8 mouse cellular contexts compared by ENCODE assay signal in the genomic region with DNA sequence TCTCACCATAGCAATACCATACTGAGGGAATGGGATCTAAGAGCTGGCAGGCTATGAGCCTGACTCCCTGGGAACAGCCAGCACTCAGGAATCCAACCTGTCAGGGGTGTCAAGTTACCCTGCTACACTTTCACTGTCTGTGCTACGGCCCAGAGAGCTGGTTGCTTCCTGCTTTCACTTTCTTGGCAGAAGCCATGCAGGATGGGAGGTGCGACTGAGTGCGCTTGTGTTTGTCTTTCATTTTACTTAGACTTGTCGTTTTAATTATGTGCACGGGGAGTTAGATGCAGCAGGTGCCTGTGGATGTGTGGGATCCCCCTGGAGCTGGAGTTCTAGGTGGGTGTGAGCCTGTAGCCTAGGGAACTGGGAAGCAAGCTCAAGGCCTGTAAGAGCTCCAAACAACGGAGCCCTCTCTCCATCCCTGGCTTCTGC. TPM values are rescaled to one million over a fixed set of nuclear protein-coding genes. Genes with fewer than 3 reads are reported as not detected.
DNase-seq lines count a peak whose midpoint lies in the region; ATAC-seq and TF ChIP-seq lines count a peak whose summit lies in the region.

No protein-coding gene starts in this region.

- H3K4me2 ChIP-seq in heart, embryonic 14.5 days (ENCODE audit: low read length): peak overlapping the region; percentile 57
- H3K4me2 ChIP-seq in limb, embryonic 12.5 days: peak overlapping the region; percentile 26

- DNase-seq in heart, adult 18-20 months: peak; percentile 23 to 43
- no peak for DNase-seq in heart, postnatal 25 days (ENCODE audit: low spot score)
- no peak for DNase-seq in Patski (ENCODE audit: low read depth, low spot score)
- peak; percentile 50 for DNase-seq in thymus, postnatal 14 days
- no peak for DNase-seq in left cerebral cortex, adult 18-20 months (ENCODE audit: low spot score in 2 of 2)
- no peak for DNase-seq in gastrocnemius, adult 8-10 months (ENCODE audit: low spot score in 2 of 2)

- intact Hi-C loops in heart, postnatal 25 days (cut with DNase I): no loop called here

- peak overlapping the region; percentile 41; the same call in 1 of the 2 replicates for H3K9ac ChIP-seq in heart, embryonic 14.5 days (ENCODE audit: low read length)
- peak overlapping the region; percentile 12; the same call in 1 of the 2 replicates for H3K9ac ChIP-seq in limb, embryonic 12.5 days (replicated peaks)

- CTCF ChIA-PET in Patski (lab: Charles Lee): interaction anchor here (0.8 kb wide), 1 partner anchor 26 kb away, joined by 3 read pairs; a partner anchor contains a TSS

- in situ Hi-C loops in Patski (cut with MboI; ENCODE audit: low pct_unique_long_range_greater_than_20kb): no loop called here

- peaks cover 17 to 36% of the 10 kb centered on the region in 2 experiments for H3K4me1 ChIP-seq in heart, embryonic 14.5 days (ENCODE audit: control insufficient read depth in 2 of 2, insufficient read depth in 2 of 2, low read length in 2 of 2)
- H3K4me1 ChIP-seq in limb, embryonic 12.5 days (replicated peaks): peaks cover 27% of the 10 kb centered on the region

- H3K4me3 ChIP-seq in heart, embryonic 14.5 days (ENCODE audit: control insufficient read depth in 1 of 2, insufficient read depth in 1 of 2, low read depth in 1 of 2, low read length in 2 of 2): peak overlapping the region in 1 of 2 experiments; percentile 10; a peak in 1 of 4 replicates
- H3K4me3 ChIP-seq in limb, embryonic 12.5 days (replicated peaks): 0 out of 2 replicates have a peak overlapping the region, but pooled peaks have one; percentile 7

- H3K36me3 ChIP-seq in heart, embryonic 14.5 days (ENCODE audit: control insufficient read depth, insufficient read depth, low read length): no peaks in the 10 kb centered on the region
- no peaks in the 10 kb centered on the region for H3K36me3 ChIP-seq in limb, embryonic 12.5 days

- no peaks in the 10 kb centered on the region for H3K27me3 ChIP-seq in Patski
- H3K27me3 ChIP-seq in heart, embryonic 14.5 days (ENCODE audit: control insufficient read depth, insufficient read depth, low read length): no peaks in the 10 kb centered on the region
- H3K27me3 ChIP-seq in limb, embryonic 12.5 days: no peaks in the 10 kb centered on the region

- peak; percentile 53 for ATAC-seq in Patski
- ATAC-seq in heart, embryonic 14.5 days (ENCODE audit: insufficient number of reproducible peaks, insufficient read depth, low FRiP score, low read depth): peak; percentile 64
- peak; percentile 63; the same call in 1 of the 2 replicates for ATAC-seq in limb, embryonic 12.5 days (ENCODE audit: insufficient number of reproducible peaks, insufficient read depth, low FRiP score, low TSS enrichment, low read depth)

- POLR2A ChIA-PET in Patski (lab: Charles Lee): interaction anchor here (1.5 kb wide), 1 partner anchor 15 kb away, joined by 3 read pairs; no protein-coding TSS in a partner anchor

- WGBS in heart, embryonic 14.5 days: 9% methylated on average over 6 of the region's 6 CpGs
- WGBS in limb, embryonic 12.5 days: 5% methylated on average over 6 of the region's 6 CpGs

- TF ChIP-seq CTCF in Patski (IDR thresholded peaks at IDR 0.05): no peak

- H3K9me3 ChIP-seq in heart, embryonic 14.5 days (ENCODE audit: control insufficient read depth, low read length): no peaks in the 10 kb centered on the region
- H3K9me3 ChIP-seq in limb, embryonic 12.5 days: no peaks in the 10 kb centered on the region

- H3K27ac ChIP-seq in heart, embryonic 14.5 days (replicated peaks in 1 of 2; ENCODE audit: control insufficient read depth in 1 of 2, insufficient read depth in 1 of 2, low read depth in 2 of 2, low read length in 2 of 2): peak overlapping the region; percentile 40 to 85
- H3K27ac ChIP-seq in limb, embryonic 12.5 days: peak overlapping the region; percentile 41; the same call in 1 of the 2 replicates

RNA-seq across cellular contexts. Expression of a gene that starts 25.9 kb away (rescaled TPM):
- 1 to 10 TPM; 5.0 to 5.1 TPM for total RNA-seq in heart, adult 18-20 months (2021)
- 1 to 10 TPM; 6.6 to 7.2 TPM for total RNA-seq in heart, postnatal 25 days (2021)
- 30.8 TPM for polyA plus RNA-seq in Patski (2021)
- polyA plus RNA-seq in heart, embryonic 14.5 days (2014; fragmentation: Nextera tagmentation; extraction: Ambion mirVana): 2.8 and 3.1 TPM in 2 replicates
- polyA plus RNA-seq in limb, embryonic 12.5 days (2016; fragmentation: Nextera tagmentation; extraction: Ambion mirVana): 1.9 TPM in 2 replicates
- 1 to 10 TPM; 4.3 to 5.3 TPM for total RNA-seq in left cerebral cortex, adult 18-20 months (2021)
- under 1 TPM; 0.02 to 0.36 (median 0.10) TPM for total RNA-seq in gastrocnemius, adult 8-10 months (2022)

RNA-seq across cellular contexts. Expression of a gene that starts 49.8 kb away (rescaled TPM):
- 10 to 100 TPM; 32.6 to 32.7 TPM for total RNA-seq in heart, adult 18-20 months (2021)
- 10 to 100 TPM; 30.4 to 34.7 TPM for total RNA-seq in heart, postnatal 25 days (2021)
- polyA plus RNA-seq in Patski (2021): 44.1 TPM
- polyA plus RNA-seq in heart, embryonic 14.5 days (2014; fragmentation: Nextera tagmentation; extraction: Ambion mirVana): 9.7 and 10.9 TPM in 2 replicates
- 19.2 and 20.0 TPM in 2 replicates for polyA plus RNA-seq in limb, embryonic 12.5 days (2016; fragmentation: Nextera tagmentation; extraction: Ambion mirVana)
- 10 to 100 TPM; 44.2 to 49.4 TPM for total RNA-seq in left cerebral cortex, adult 18-20 months (2021)
- 1 to 10 TPM; 5.8 to 9.2 (median 8.1) TPM for total RNA-seq in gastrocnemius, adult 8-10 months (2022)

Comparison
In these comparisons a context has a peak if more than half of its experiments do, and no peak if none do; other contexts are left out.
1. DNase-seq: peak in heart, adult 18-20 months (2 of 2) and thymus, postnatal 14 days (single experiment); none in heart, postnatal 25 days (single experiment), Patski (single experiment), left cerebral cortex, adult 18-20 months (0 of 2) and gastrocnemius, adult 8-10 months (0 of 2).
2. Peak in every context shown above with its lines, with median percentiles within 50 percentile points of each other: ATAC-seq.